Mouse (Mus musculus) midbrain, embryonic 13.5 days (tissue): ENCODE results near the gene Fxyd4. TPM values are rescaled to one million over a fixed set of nuclear protein-coding genes. Genes with fewer than 3 reads are reported as not detected.

Experiments
- ATAC-seq: fragments of 200-750 bp; cut with Nextera tagmentation; 2 replicates; pipeline ENCODE4 v1.8.0; 2017; ENCODE audit warnings: mild to moderate bottlenecking, moderate TSS enrichment, moderate library complexity
- H3K27ac ChIP-seq: fragments of 300-500 bp; sonication (generic); 2 replicates; pipeline ENCODE4 v1.5.1; 2015; ENCODE audit warnings: inconsistent platforms, mild to moderate bottlenecking, moderate library complexity
- H3K27me3 ChIP-seq: fragments of 300-500 bp; sonication (generic); 2 replicates; pipeline ENCODE4 v1.6.1; 2015; ENCODE audit warnings: mild to moderate bottlenecking, inconsistent platforms
- H3K36me3 ChIP-seq: fragments of 300-500 bp; sonication (generic); 2 replicates; pipeline ENCODE4 v1.6.1; 2015; ENCODE audit warnings: mild to moderate bottlenecking, inconsistent platforms
- H3K4me1 ChIP-seq: fragments of 300-500 bp; sonication (generic); replicated peaks from 2 replicates; pipeline ENCODE4 v1.6.1; 2015; ENCODE audit warnings: inconsistent platforms
- H3K4me2 ChIP-seq: fragments of 300-500 bp; sonication (generic); replicated peaks from 2 replicates; pipeline ENCODE4 v1.6.1; 2015; ENCODE audit warnings: moderate library complexity, mild to moderate bottlenecking, inconsistent platforms
- H3K4me3 ChIP-seq: fragments of 300-500 bp; sonication (generic); replicated peaks from 2 replicates; pipeline ENCODE4 v1.5.1; 2015; ENCODE audit warnings: mild to moderate bottlenecking, inconsistent platforms
- H3K9ac ChIP-seq: fragments of 300-500 bp; sonication (generic); replicated peaks from 2 replicates; pipeline ENCODE4 v1.6.1; 2015; ENCODE audit warnings: mild to moderate bottlenecking, inconsistent platforms
- H3K9me3 ChIP-seq: fragments of 300-500 bp; sonication (generic); 2 replicates; pipeline ENCODE4 v1.6.1; 2016; ENCODE audit warnings: mild to moderate bottlenecking, inconsistent platforms
- WGBS: fragments of 180-500 bp; shearing (Covaris S2); methylation state at CpG from one replicate; pipeline ENCODE4 v1.1.7; 2015; 5-methylcytosine and 5-hydroxymethylcytosine counted together
- polyA plus RNA-seq: library from polyadenylated mRNA; unstranded; fragments of >200 nt; fragmentation: Nextera tagmentation; extraction: Ambion mirVana; gene quantifications from 2 replicates; pipeline ENCODE4 v1.2.1, GENCODE M21; 2015

Gene Fxyd4
- 5.2 TPM in 2 replicates for polyA plus RNA-seq

DNA sequence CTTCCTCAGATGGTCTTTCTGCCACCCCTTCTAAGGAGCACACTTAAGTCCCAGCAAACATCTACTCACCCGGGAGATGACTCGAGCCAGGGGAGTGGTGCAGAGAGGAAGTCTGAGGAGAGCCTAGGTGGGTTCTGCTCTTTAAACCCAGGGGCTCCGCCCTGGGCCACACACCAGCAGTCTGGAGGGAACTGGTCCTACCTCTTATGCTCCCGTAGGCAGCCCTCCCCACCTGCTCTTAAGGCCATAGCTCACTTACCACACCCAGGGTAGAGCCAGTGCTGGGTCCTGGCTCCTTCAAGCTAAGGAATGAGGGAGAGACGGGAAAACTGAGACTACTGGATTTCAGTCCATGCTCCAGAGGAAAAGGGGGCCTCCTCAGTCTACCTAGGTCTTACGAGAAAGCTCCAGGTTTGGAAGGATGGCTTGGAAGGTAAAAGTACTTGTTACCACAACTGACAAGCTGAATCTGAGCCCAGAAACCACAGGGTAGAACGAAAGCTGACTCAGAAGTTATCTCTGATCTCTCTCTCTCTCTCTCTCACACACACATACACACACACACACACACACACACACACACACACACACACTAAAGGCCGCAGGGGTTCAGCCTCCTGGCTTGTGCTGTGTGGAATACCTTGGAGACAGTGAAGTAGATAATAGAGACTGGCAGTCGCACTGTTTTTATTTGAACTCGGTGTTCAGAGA lies at the start of gene Fxyd4:
TSS of gene Fxyd4 (minus strand) at position 471 of the 711 bp plus-strand sequence.
- 80% methylated on average over 10 of the region's 10 CpGs for WGBS
- Histone ChIP-seq H3K9ac (no peak within 1 kb of the TSS), H3K36me3 (no peaks in the 10 kb centered on the region), H3K4me1 (no peaks in the 10 kb centered on the region), H3K27me3 (no peaks in the 10 kb centered on the region), H3K9me3 (no peaks in the 10 kb centered on the region), H3K4me3 (no peak within 1 kb of the TSS), H3K4me2 (no peak within 1 kb of the TSS), H3K27ac (no peak within 1 kb of the TSS)
- no peak for ATAC-seq

DNA sequence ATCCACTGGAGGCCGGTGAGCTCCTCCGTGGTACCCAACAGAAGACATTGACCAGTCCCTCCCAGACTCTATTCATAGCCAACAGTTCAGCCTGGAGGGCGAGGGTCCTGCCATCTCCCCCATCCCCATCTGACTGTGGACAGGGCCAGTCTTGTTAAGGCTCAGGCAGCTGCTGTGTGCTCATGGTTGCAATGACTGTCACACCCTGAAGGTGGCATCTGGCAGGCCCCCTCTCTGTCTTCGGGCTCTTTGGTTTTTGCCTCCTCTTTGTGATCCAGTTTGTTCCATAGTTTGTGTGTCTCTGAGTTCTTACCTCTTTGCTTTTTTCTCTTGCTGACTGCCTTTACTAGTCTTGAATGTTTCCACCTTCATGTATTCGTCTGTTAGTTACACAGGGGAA lies 49.7 kb upstream of the Fxyd4 start:
- 60% methylated on average over 5 of the region's 5 CpGs for WGBS
- no peaks in the 10 kb centered on the region for H3K9me3 ChIP-seq
- H3K27ac ChIP-seq, result no peak overlapping the region
- no peak for ATAC-seq
- H3K4me3 ChIP-seq, result no peak overlapping the region
- no peaks in the 10 kb centered on the region for H3K36me3 ChIP-seq
- peaks cover 3% of the 10 kb centered on the region; the same call in 1 of the 2 replicates for H3K4me1 ChIP-seq
- no peak overlapping the region for H3K4me2 ChIP-seq
- no peaks in the 10 kb centered on the region for H3K27me3 ChIP-seq
- no peak overlapping the region for H3K9ac ChIP-seq

DNA sequence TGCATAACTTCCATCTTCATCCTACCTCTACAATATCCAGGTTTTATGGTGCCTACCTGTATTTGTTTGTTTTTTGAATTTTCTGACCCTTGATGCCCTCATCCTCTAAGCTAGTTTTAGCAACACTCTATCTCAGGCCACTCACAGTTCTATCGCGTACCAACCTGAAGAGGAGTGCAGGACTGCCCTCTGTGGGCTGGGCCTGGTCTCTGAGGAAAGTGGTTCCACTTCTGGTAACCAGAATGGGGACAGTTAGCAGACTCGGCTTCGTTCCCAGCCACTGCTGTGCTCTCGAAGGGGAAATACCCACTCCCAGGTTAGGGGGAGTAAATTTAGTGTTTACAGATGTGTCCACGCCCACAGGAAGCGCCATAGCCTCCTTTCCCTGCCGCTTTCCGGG lies 29.2 kb upstream of the Fxyd4 start:
- Histone ChIP-seq H3K27ac (no peak overlapping the region), H3K4me2 (no peak overlapping the region), H3K27me3 (no peaks in the 10 kb centered on the region), H3K4me1 (no peaks in the 10 kb centered on the region), H3K9ac (no peak overlapping the region), H3K36me3 (no peaks in the 10 kb centered on the region), H3K4me3 (no peak overlapping the region), H3K9me3 (no peaks in the 10 kb centered on the region)
- 62% methylated on average over 9 of the region's 9 CpGs for WGBS
- no peak for ATAC-seq

DNA sequence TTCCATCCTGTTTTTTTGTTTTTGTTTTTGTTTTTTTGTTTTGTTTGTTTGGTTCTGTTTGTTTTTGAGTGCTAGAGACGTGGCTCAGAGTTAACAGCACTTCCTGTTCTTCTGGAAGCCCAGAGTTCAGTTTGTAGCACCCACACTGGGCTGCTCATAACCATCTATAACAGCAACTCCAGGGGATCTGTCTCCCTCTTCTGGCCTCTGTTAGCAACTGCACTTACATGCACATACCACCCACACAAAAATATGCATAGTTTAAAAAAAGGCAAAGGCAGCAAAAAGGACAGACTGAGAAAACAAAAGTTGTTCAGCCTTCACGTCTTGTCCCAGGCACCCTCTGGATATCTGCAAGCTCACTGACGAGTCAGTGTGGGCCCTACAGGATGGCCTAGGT lies 25.7 kb upstream of the Fxyd4 start:
- WGBS, result 85% methylated on average over 3 of the region's 3 CpGs
- H3K27ac ChIP-seq, result no peak overlapping the region
- no peaks in the 10 kb centered on the region for H3K27me3 ChIP-seq

DNA sequence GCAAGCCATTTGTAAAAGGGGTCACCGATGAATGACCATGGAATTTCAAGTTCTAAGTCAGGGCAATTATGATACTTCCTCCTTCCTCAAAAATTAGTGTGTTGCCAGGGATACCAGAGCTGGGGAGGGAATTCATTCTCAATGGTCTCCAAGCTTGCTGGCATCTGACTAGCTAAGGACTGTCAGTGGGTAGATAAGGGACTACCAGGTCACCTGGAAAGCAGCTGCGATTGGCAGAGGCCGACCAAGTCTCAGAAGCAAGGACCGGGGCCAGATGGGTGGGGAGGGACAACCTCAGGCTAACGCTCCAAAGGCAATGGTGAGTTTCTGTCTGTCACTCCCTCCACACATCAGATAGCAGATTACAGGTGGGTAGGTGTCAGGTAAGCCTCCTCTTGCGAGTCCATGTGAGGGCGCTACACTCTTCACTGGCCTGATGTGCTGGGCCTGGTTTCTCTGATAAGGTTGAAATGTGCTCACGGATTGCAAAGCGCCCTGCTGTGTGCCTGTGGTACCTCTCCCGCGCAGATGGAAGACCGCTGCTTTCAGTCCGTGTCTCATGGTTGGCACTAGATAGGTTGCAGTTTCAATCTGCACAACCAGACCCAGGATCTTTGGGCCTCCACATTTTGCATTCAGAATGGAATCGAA lies 19.5 kb upstream of the Fxyd4 start:
- WGBS, result 20% methylated on average over 14 of the region's 14 CpGs
- peaks cover 7% of the 10 kb centered on the region; the same call in 1 of the 2 replicates for H3K4me1 ChIP-seq

More for the DNA sequence above, 25.7 kb upstream of the Fxyd4 start:
- no peak overlapping the region for H3K4me2 ChIP-seq
- no peaks in the 10 kb centered on the region for H3K36me3 ChIP-seq
- no peaks in the 10 kb centered on the region for H3K9me3 ChIP-seq
- H3K4me3 ChIP-seq, result no peak overlapping the region
- H3K4me1 ChIP-seq, result no peaks in the 10 kb centered on the region
- no peak for ATAC-seq
- no peak overlapping the region for H3K9ac ChIP-seq

DNA sequence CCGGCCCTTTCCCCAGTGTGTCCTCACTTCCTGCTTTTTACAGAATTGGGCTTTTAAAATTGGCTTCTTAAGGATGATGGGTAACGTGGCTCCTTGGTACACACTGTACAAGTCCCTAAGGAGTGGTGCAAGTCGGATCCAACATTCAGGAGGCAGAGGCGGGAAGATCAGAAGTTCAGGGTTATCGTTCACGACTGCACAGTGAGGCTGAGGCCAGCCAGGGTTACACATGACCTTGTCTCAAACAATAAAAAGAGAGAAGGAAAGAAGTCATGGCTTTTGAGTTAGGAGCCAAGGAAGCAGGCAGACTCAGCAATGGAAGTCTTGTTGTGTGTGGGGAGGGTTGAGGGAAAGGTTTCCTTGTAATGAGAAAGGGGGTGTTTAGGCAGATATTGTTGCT lies 18.7 kb upstream of the Fxyd4 start:
- no peak overlapping the region for H3K9ac ChIP-seq
- peaks cover 7% of the 10 kb centered on the region; the same call in 1 of the 2 replicates for H3K4me1 ChIP-seq
- no peak overlapping the region for H3K4me2 ChIP-seq
- no peak for ATAC-seq
- H3K36me3 ChIP-seq, result no peaks in the 10 kb centered on the region
- no peak overlapping the region for H3K4me3 ChIP-seq
- 79% methylated on average over 6 of the region's 6 CpGs for WGBS
- H3K27ac ChIP-seq, result no peak overlapping the region
- H3K27me3 ChIP-seq, result no peaks in the 10 kb centered on the region
- no peaks in the 10 kb centered on the region for H3K9me3 ChIP-seq

More for the DNA sequence above, 19.5 kb upstream of the Fxyd4 start:
- no peak overlapping the region for H3K4me2 ChIP-seq
- H3K4me3 ChIP-seq, result no peak overlapping the region
- no peaks in the 10 kb centered on the region for H3K9me3 ChIP-seq
- H3K9ac ChIP-seq, result no peak overlapping the region
- H3K27me3 ChIP-seq, result no peaks in the 10 kb centered on the region
- no peak overlapping the region for H3K27ac ChIP-seq
- ATAC-seq, result no peak
- H3K36me3 ChIP-seq, result no peaks in the 10 kb centered on the region

DNA sequence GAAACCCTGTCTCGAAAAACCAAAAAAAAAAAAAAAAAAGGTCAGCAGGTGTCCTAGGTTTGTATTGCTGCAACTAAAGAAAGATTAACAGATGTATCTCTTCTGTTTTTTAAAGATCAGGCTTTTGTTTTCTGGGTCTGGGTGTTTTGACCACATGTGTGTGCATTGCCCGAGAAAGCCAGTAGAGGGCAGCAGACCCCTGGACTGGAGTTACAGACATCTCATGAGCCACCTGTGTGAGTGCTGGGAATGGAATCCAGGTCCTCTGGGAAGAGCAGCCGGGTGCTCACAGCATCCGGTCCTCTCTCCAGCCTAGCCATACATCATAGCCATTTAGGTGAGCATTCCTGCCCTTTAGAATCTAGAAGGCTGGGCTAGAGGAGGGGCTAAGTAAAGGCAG lies 14.8 kb upstream of the Fxyd4 start:
- Histone ChIP-seq H3K4me3 (no peak overlapping the region), H3K4me2 (no peak overlapping the region), H3K27ac (no peak overlapping the region), H3K9ac (no peak overlapping the region), H3K27me3 (no peaks in the 10 kb centered on the region), H3K36me3 (no peaks in the 10 kb centered on the region), H3K4me1 (peaks cover 7% of the 10 kb centered on the region; the same call in 1 of the 2 replicates), H3K9me3 (no peaks in the 10 kb centered on the region)
- 89% methylated on average over 4 of the region's 4 CpGs for WGBS
- no peak for ATAC-seq

DNA sequence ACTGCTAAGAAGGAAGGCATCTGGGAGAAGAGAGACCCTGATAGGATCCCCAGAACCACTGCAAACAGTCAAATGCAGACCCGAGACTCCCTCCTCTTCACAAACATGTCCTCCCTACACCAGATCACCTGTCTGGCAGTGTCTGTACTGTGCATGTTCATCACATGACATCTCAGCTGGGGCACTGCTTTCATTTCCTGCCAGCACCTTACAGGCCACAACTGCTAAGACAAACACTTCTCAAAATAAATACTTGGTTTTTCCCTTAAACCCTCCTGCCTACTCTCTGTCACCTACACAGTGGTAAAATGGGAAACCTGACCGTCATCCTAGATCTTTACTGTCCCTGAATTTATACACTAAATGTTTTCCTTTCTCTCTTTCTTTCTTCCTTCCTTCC lies 6.4 kb upstream of the Fxyd4 start:
- Histone ChIP-seq H3K36me3 (no peaks in the 10 kb centered on the region), H3K27ac (no peak overlapping the region), H3K9me3 (no peaks in the 10 kb centered on the region), H3K4me1 (no peaks in the 10 kb centered on the region), H3K4me2 (no peak overlapping the region), H3K4me3 (no peak overlapping the region), H3K9ac (no peak overlapping the region), H3K27me3 (no peaks in the 10 kb centered on the region)
- WGBS, result 87% methylated on average over 2 of the region's 2 CpGs
- no peak for ATAC-seq

DNA sequence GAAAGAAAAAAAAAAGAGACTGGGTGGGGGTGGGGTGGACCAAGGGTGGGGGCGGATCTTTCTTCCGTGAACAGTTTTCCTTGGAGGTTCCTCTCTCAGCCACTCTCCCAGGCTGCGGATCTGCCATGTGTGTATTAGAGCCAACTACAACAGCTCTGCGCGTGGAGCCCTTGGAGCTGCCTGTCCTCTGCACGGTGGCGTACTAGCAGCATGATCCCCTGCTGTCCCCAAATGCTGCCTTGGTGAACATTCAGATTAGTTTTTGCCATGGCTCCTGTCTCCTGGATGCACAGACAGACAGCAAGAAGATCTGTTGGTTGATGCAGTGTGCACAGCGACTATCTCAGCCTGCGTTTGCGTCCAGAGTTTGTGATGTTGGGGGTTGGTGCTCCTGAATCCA lies 5.3 kb upstream of the Fxyd4 start:
- Histone ChIP-seq H3K9me3 (no peaks in the 10 kb centered on the region), H3K4me1 (no peaks in the 10 kb centered on the region), H3K27ac (no peak overlapping the region), H3K4me2 (no peak overlapping the region), H3K9ac (no peak overlapping the region), H3K36me3 (no peaks in the 10 kb centered on the region), H3K4me3 (no peak overlapping the region), H3K27me3 (no peaks in the 10 kb centered on the region)
- 87% methylated on average over 10 of the region's 10 CpGs for WGBS
- ATAC-seq, result no peak

DNA sequence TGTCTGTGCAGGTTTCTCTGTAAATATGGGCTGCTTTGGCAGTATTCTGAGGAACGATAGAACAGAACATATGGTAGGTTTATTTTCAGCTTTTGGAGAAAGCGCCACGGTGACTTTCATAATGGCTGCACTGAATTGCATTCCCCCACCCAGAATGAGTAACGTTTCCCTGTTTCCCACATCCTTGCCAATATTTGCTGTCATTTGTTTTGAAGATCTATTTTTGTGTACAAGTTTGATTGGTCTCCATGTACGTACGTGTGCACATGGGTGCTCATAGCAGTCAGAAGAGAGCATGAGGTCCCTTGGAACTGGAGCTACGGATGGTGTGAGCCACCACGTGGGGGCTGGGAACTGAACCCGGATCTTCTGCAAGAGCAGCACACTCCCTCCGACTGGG lies 1.5 kb upstream of the Fxyd4 start:
- Histone ChIP-seq H3K36me3 (no peaks in the 10 kb centered on the region), H3K9ac (no peak overlapping the region), H3K27ac (no peak overlapping the region), H3K4me2 (no peak overlapping the region), H3K9me3 (no peaks in the 10 kb centered on the region), H3K4me3 (no peak overlapping the region), H3K27me3 (no peaks in the 10 kb centered on the region), H3K4me1 (no peaks in the 10 kb centered on the region)
- 94% methylated on average over 10 of the region's 10 CpGs for WGBS
- ATAC-seq, result no peak

DNA sequence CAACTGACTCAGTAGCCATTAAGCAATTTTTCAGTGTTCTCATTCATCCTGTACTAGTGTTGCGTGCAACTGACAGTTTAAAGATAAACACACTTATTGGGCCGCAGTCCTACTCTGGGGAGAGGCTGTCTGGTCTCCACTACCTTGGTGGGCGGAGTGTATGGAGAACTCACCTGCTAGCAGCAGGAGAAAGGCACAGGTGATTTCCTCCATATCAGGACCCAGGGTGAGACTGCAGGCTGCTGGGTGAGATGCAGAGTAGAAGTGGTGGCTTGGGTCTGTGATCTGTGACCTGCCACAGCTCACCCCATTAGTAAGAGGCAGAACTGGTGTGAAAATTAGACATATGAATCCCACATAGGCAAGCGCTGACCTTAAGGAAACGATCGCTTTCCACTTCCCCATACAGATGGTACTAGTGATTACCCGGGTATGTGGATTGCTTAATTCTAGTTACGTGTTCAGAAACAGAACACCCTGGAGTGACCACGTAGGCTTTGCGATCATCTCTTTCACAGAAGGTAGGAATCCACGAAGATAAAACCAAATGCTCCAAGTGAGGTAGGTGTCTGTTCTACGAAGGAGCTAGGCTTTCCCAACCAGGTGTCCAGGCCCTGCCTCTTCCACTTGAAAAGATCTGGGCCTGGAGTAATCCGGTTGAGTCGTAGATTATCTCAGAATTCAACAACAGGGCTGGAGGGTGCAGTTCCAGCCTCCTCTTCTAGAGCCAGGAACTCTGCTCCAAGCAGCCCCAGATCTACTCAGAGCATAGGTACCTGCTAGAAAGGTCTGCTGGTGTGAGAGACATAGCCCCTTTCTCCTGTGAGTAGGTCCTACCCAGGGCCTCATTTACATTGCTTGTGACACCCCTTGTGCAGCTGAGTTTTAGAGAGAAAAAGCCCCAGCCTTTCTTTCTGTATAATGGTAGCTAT lies 1.5 kb downstream of the Fxyd4 start:
- Histone ChIP-seq H3K27me3 (no peaks in the 10 kb centered on the region), H3K9me3 (no peaks in the 10 kb centered on the region), H3K36me3 (no peaks in the 10 kb centered on the region), H3K4me1 (no peaks in the 10 kb centered on the region), H3K27ac (no peak overlapping the region), H3K4me2 (no peak overlapping the region), H3K4me3 (no peak overlapping the region), H3K9ac (no peak overlapping the region)
- 95% methylated on average over 14 of the region's 14 CpGs for WGBS
- ATAC-seq, result no peak

DNA sequence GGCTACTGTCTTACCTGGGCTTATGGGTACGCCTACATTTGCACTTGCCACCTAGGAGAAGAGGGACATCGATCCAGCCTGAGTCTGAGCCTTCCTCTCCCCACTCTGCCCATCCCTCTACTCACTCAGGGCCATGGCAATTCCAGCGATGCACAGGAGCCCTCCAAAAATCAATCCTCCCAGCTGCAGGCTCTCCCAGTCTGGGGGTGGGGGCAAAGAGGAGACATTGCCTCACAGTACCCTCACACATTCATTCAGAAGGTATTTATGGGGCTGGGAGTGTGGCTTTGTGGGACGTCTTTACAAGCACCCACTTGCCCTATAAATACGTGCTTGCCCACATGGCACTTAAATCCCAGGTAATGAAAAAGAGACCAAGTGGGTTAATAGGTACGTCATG lies 3.2 kb downstream of the Fxyd4 start:
- Histone ChIP-seq H3K4me3 (no peak overlapping the region), H3K9ac (no peak overlapping the region), H3K27ac (no peak overlapping the region), H3K9me3 (no peaks in the 10 kb centered on the region), H3K4me1 (no peaks in the 10 kb centered on the region), H3K4me2 (no peak overlapping the region), H3K27me3 (no peaks in the 10 kb centered on the region), H3K36me3 (peaks cover 11% of the 10 kb centered on the region)
- WGBS, result 93% methylated on average over 6 of the region's 6 CpGs
- ATAC-seq, result no peak
